Comparison of ENCODE assay signal across 19 mouse cellular contexts in genomic region chr16:84790595-84791165, GRCm38 (mm10). TPM values are rescaled to one million over a fixed set of nuclear protein-coding genes. Genes with fewer than 3 reads are reported as not detected.
"Had no signal": no experiment of that assay in that cellular context is flagged by ENCODE, and none has a peak within 500 bp of the region (broad histone marks: within the 10 kb centered on the region; RNA-seq: fewer than 3 reads in every experiment).

No protein-coding gene starts in this region.

- H3K27ac ChIP-seq: layer of hippocampus, adult 2 months; liver, embryonic 13.5 days; midbrain, embryonic 10.5 days; neural tube, embryonic 13.5 days; stomach, embryonic 15.5 days had no signal

- H3K4me3 ChIP-seq: layer of hippocampus, adult 2 months; liver, embryonic 13.5 days; midbrain, embryonic 10.5 days; neural tube, embryonic 13.5 days; stomach, embryonic 15.5 days had no signal

- DNase-seq: kidney, adult 18-20 months; kidney, adult 9 months; kidney, postnatal 25 days; layer of hippocampus, adult 9-11 months; liver, embryonic 13.5 days; lung, adult 2 months; lung, postnatal 14 days; lung, postnatal 4 days; midbrain, embryonic 14.5 days; retina, postnatal 1 day; right cerebral cortex, postnatal 25 days; spleen, adult 18-20 months; thymus, postnatal 25 days had no signal

RNA-seq across cellular contexts. Expression of gene Jam2, which starts 16.8 kb away (rescaled TPM):
- total RNA-seq: megakaryocyte progenitor cell, adult 5-6 weeks; neutrophil, adult 5-6 weeks had no signal
